Comparison of ENCODE assay signal across 13 mouse cellular contexts in genomic region chr10:8912706-8913275, GRCm38 (mm10). TPM values are rescaled to one million over a fixed set of nuclear protein-coding genes. Genes with fewer than 3 reads are reported as not detected.
A peak's percentile ranks its signal among the peaks of the same experiment; 100 is the strongest.
DNase-seq lines count a peak whose midpoint lies in the region; ATAC-seq lines count a peak whose summit lies in the region.
"Had no signal": no experiment of that assay in that cellular context is flagged by ENCODE, and none has a peak within 500 bp of the region (broad histone marks: within the 10 kb centered on the region; RNA-seq: fewer than 3 reads in every experiment).

No protein-coding gene starts in this region.

- H3K27me3 ChIP-seq in forebrain, embryonic 12.5 days: no peaks in the 10 kb centered on the region
- H3K27me3 ChIP-seq: embryonic facial prominence, embryonic 13.5 days; hindbrain, embryonic 15.5 days; stomach, embryonic 15.5 days had no signal

- H3K4me1 ChIP-seq in forebrain, embryonic 12.5 days: no peaks in the 10 kb centered on the region
- H3K4me1 ChIP-seq: stomach, embryonic 15.5 days had no signal

- H3K9ac ChIP-seq in forebrain, embryonic 12.5 days: no peak overlapping the region
- H3K9ac ChIP-seq: embryonic facial prominence, embryonic 13.5 days; hindbrain, embryonic 15.5 days; stomach, embryonic 15.5 days had no signal

- DNase-seq in heart, adult 11 months: peak; percentile 89
- no peak for DNase-seq in heart, adult 9 months (ENCODE audit: low spot score in 2 of 2)
- DNase-seq in B cell, adult 2 months: peak; percentile 67
- no peak for DNase-seq in Muller cell, postnatal 12 days (ENCODE audit: inconsistent ontology term)
- no peak for DNase-seq in right cerebral cortex, adult 18-20 months

- no peak overlapping the region for H3K27ac ChIP-seq in forebrain, embryonic 12.5 days
- H3K27ac ChIP-seq: embryonic facial prominence, embryonic 13.5 days; hindbrain, embryonic 15.5 days; stomach, embryonic 15.5 days had no signal

- H3K36me3 ChIP-seq in forebrain, embryonic 12.5 days (replicated peaks): no peaks in the 10 kb centered on the region
- H3K36me3 ChIP-seq: embryonic facial prominence, embryonic 13.5 days; G1E; hindbrain, embryonic 15.5 days; stomach, embryonic 15.5 days had no signal

- 84% methylated on average over 5 of the region's 5 CpGs for WGBS in forebrain, embryonic 12.5 days

- H3K4me2 ChIP-seq in forebrain, embryonic 12.5 days: no peak overlapping the region
- H3K4me2 ChIP-seq: embryonic facial prominence, embryonic 13.5 days; hindbrain, embryonic 15.5 days; stomach, embryonic 15.5 days had no signal

- H3K9me3 ChIP-seq in forebrain, embryonic 12.5 days: no peaks in the 10 kb centered on the region
- H3K9me3 ChIP-seq: embryonic facial prominence, embryonic 13.5 days; hindbrain, embryonic 15.5 days; stomach, embryonic 15.5 days had no signal

- peak; percentile 38 for ATAC-seq in granulocyte monocyte progenitor cell, adult 5-6 weeks (replicated peaks; ENCODE audit: poor library complexity, severe bottlenecking)
- peak; percentile 42 for ATAC-seq in megakaryocyte progenitor cell, adult 5-6 weeks (replicated peaks; ENCODE audit: poor library complexity)
- no peak for ATAC-seq in forebrain, embryonic 12.5 days (ENCODE audit: low FRiP score)

- no peak overlapping the region for H3K4me3 ChIP-seq in forebrain, embryonic 12.5 days (replicated peaks)
- H3K4me3 ChIP-seq: embryonic facial prominence, embryonic 13.5 days; hindbrain, embryonic 15.5 days; megakaryocyte, embryonic 14.5 days; stomach, embryonic 15.5 days had no signal

RNA-seq across cellular contexts. Expression of gene Sash1, which starts 26.9 kb away (rescaled TPM):
- total RNA-seq in granulocyte monocyte progenitor cell, adult 5-6 weeks (2014; fragmentation: Nextera tagmentation): 1.9 and 2.4 TPM in 2 replicates
- total RNA-seq in granulocyte monocyte progenitor cell, adult 5-6 weeks (2017): 2.1 and 2.4 TPM in 2 replicates
- total RNA-seq in megakaryocyte progenitor cell, adult 5-6 weeks (2015): 3.2 and 4.2 TPM in 2 replicates
- total RNA-seq in megakaryocyte progenitor cell, adult 5-6 weeks (2017): 2.7 and 2.8 TPM in 2 replicates
- 3.0 and 4.6 TPM in 2 replicates for polyA plus RNA-seq in forebrain, embryonic 12.5 days (2016; fragmentation: Nextera tagmentation; extraction: Ambion mirVana)
- polyA plus RNA-seq: G1E had no signal

Comparison
In these comparisons a context has a peak if more than half of its experiments do, and no peak if none do; other contexts are left out.
1. DNase-seq: peak in heart, adult 11 months (single experiment) and B cell, adult 2 months (2 of 2); none in heart, adult 9 months (0 of 2), Muller cell, postnatal 12 days (single experiment) and right cerebral cortex, adult 18-20 months (single experiment).